Mouse (Mus musculus) Patski (cell line): ENCODE results near the gene Tsc22d2. TPM values are rescaled to one million over a fixed set of nuclear protein-coding genes. Genes with fewer than 3 reads are reported as not detected.
"Not testable (repeated sequence)": the region's sequence is repeated elsewhere in the genome, so short reads cannot be mapped to it uniquely, and the experiment has no call there.

Experiments
- ATAC-seq: fragments of 100-300 bp; one replicate; pipeline ENCODE4 v1.8.0; 2021
- CTCF ChIA-PET: fragments of 350-600 bp; sonication (Branson Sonifier 250); formaldehyde crosslinking; loops from one replicate; lab custom pipeline; 2022; ENCODE audit warnings: inconsistent platforms; lab: Charles Lee
- POLR2A ChIA-PET: fragments of 350-600 bp; sonication (Branson Sonifier 250); formaldehyde crosslinking; loops from one replicate; lab custom pipeline; 2022; ENCODE audit warnings: antibody characterized with exemption, inconsistent platforms; lab: Charles Lee
- DNase-seq: peaks from one replicate; pipeline ENCODE4 v3.0.0-alpha.2; 2011; ENCODE audit warnings: low read depth, low spot score
- H3K27me3 ChIP-seq: fragments of 371-371 bp; one replicate; pipeline ENCODE4 v1.5.1; 2021
- CTCF ChIP-seq: fragments of 100-300 bp; IDR thresholded peaks from one replicate; pipeline ENCODE4 v1.5.1; 2021
- in situ Hi-C: fragments of 300-500 bp; cut with MboI; formaldehyde crosslinking; loops from 3 replicates; pipeline ENCODE4 v1.11.1; 2018; ENCODE audit warnings: low pct_unique_long_range_greater_than_20kb, mixed read lengths
- polyA plus RNA-seq: library from polyadenylated mRNA; unstranded; gene quantifications from one replicate; pipeline ENCODE4 v1.2.3, GENCODE M21; 2021

The Tsc22d2 gene
- polyA plus RNA-seq, 1 experiment from 2014 or later, result 31.8 TPM

- no peak for TF ChIP-seq CTCF
- CTCF ChIA-PET, result interaction anchor here (0.7 to 4.6 kb wide), 4 partner anchors 11 to 315 kb away, joined by 3 to 37 read pairs (median 13); no protein-coding TSS in a partner anchor
- in situ Hi-C loops, result no loop called here
- peak; percentile 98 for DNase-seq
- peak; percentile 84 for ATAC-seq
- no peaks in the 10 kb centered on the region for H3K27me3 ChIP-seq
- POLR2A ChIA-PET, result interaction anchor here (2.1 kb wide), 1 partner anchor 11 kb away, joined by 6 read pairs; no protein-coding TSS in a partner anchor
Observed at GRCm38 (mm10) chr3:58469655-58470437, 55.3 kb downstream of the Tsc22d2 start.

DNA sequence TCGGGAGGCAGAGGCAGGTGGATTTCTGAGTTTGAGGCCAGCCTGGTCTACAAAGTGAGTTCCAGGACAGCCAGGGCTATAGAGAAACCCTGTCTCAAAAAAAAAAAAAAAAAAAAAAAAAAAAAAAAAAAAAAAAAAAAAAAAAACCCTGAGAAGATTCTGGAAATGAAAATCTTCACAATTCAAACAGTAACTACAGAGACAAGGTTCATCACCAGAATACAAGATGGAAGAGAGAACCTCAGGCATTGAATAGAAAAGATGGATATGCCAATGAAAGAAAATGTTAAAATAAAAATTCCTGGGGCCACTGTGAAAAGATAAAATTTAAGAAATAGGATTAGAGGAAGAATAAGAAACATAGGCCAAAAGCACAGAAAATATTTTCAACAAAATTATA is 60.8 kb downstream of the Tsc22d2 start:
- POLR2A ChIA-PET, in situ Hi-C loops, CTCF ChIA-PET, H3K27me3 ChIP-seq, DNase-seq, ATAC-seq: not testable (repeated sequence)

- no peak for ATAC-seq
- no peaks in the 10 kb centered on the region for H3K27me3 ChIP-seq
- CTCF ChIA-PET, result interaction anchor here (1.2 to 3.9 kb wide), 4 partner anchors 8 to 322 kb away, joined by 3 to 18 read pairs (median 4); no protein-coding TSS in a partner anchor
- TF ChIP-seq CTCF, result no peak
- in situ Hi-C loops, result no loop called here
- no peak for DNase-seq
- POLR2A ChIA-PET, result no interaction called here
Observed at GRCm38 (mm10) chr3:58478755-58479455, 64.4 kb downstream of the Tsc22d2 start.

GRCm38 (mm10) chr3:58485883-58486282 is 71.4 kb downstream of the Tsc22d2 start:
- POLR2A ChIA-PET, result no interaction called here
- DNase-seq (no peak), ATAC-seq (no peak)
- in situ Hi-C loops, result no loop called here
- CTCF ChIA-PET, result interaction anchor here (1.3 to 6.7 kb wide), 4 partner anchors 14 to 327 kb away, joined by 3 to 64 read pairs (median 21); no protein-coding TSS in a partner anchor
- peak; percentile 72 for TF ChIP-seq CTCF
- H3K27me3 ChIP-seq, result no peaks in the 10 kb centered on the region

DNA sequence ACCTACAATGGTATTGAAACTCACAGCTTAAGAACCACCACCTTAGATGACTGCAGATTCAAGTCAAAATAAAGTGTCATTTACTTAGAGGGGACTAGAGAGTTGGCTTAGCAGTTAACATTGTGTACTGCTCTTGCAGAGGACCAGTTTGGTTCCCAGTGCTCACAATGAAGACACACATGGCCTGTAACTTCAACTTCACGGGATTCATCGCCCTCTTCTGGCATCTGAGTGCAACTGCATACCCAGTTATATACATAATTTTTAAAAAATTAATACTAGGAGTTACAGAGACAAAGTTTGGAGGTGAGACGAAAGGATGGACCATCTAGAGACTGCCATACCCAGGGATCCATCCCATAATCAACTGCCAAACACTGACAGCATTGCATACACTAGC is 72.6 kb downstream of the Tsc22d2 start:
- ATAC-seq (no peak), DNase-seq (no peak)
- ChIA-PET CTCF (interaction anchor here (1.1 to 6.7 kb wide), 7 partner anchors 16 to 350 kb away, joined by 3 to 64 read pairs (median 4); no protein-coding TSS in a partner anchor), POLR2A (interaction anchor here (0.6 kb wide), 1 partner anchor 62 kb away, joined by 5 read pairs; no protein-coding TSS in a partner anchor)
- in situ Hi-C loops, result no loop called here
- TF ChIP-seq CTCF, result peak; percentile 80
- no peaks in the 10 kb centered on the region for H3K27me3 ChIP-seq

DNA sequence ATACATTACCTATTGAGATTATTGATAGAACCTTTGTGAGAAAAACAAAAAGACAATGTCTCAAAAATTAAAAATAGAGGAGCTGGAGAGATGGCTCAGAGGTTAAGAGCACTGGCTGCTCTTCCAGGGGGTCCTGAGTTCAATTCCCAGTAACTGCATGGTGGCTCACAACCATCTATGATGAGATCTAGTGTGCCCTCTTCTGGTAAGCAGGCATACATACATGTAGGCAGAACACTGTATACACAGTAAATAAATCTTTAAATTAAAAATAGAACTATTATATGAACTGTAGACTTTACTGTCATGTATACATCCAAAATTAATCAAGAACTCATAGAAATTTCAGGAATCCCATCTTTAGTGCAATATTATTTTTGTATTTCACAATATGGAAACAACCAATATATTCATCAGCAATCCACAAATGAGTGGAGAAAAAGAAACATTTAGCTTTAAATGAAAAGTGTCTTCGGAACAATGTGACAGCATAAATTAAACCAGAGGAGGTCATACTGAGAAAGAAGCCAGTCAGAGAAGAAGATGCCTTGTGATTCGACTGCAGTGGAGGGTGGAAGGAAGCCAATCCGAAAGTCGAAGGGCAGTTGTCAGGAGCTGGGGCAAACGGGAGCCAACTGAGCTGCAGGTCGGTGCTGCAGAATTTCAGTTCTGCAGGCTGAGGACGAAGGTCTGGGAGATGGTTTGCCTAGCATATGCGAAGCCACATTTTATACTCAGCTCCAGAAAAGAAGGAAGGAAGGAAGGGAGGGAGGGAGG is 73.7 kb downstream of the Tsc22d2 start:
- ChIA-PET POLR2A (no interaction called here), CTCF (interaction anchor here (0.9 to 6.7 kb wide), 17 partner anchors 7 to 824 kb away, joined by 3 to 64 read pairs (median 3); no protein-coding TSS in a partner anchor)
- no peaks in the 10 kb centered on the region for H3K27me3 ChIP-seq
- TF ChIP-seq CTCF, result peak; percentile 75
- no peak for DNase-seq
- in situ Hi-C loops, result no loop called here
- ATAC-seq, result peak; percentile 35

- H3K27me3 ChIP-seq, result no peaks in the 10 kb centered on the region
- ATAC-seq (peak; percentile 44), DNase-seq (no peak)
- TF ChIP-seq CTCF, result peak; percentile 78
- ChIA-PET CTCF (interaction anchor here (1.0 to 6.7 kb wide), 13 partner anchors 9 to 354 kb away, joined by 3 to 64 read pairs (median 6); partner anchors contain the start of gene Tsc22d2), POLR2A (no interaction called here)
- in situ Hi-C loops, result loop anchor here (5.0 to 10.0 kb wide), 3 partner anchors 328 to 826 kb away; no protein-coding TSS in a partner anchor
Observed at GRCm38 (mm10) chr3:58490787-58491186, 76.3 kb downstream of the Tsc22d2 start.

- no peaks in the 10 kb centered on the region for H3K27me3 ChIP-seq
- CTCF ChIA-PET, result interaction anchor here (1.0 to 1.5 kb wide), 2 partner anchors 28 to 334 kb away, joined by 3 read pairs; no protein-coding TSS in a partner anchor
- ATAC-seq (no peak), DNase-seq (no peak)
- POLR2A ChIA-PET, result no interaction called here
- no peak for TF ChIP-seq CTCF
- in situ Hi-C loops, result loop anchor here (5.0 to 10.0 kb wide), 3 partner anchors 331 to 829 kb away; no protein-coding TSS in a partner anchor
Observed at GRCm38 (mm10) chr3:58493621-58494020, 79.1 kb downstream of the Tsc22d2 start.

- H3K27me3 ChIP-seq, result no peaks in the 10 kb centered on the region
- ATAC-seq (no peak), DNase-seq (no peak)
- POLR2A ChIA-PET, result no interaction called here
- in situ Hi-C loops, result no loop called here
- no peak for TF ChIP-seq CTCF
- CTCF ChIA-PET, result no interaction called here
Observed at GRCm38 (mm10) chr3:58501961-58502360, 87.4 kb downstream of the Tsc22d2 start.
